Mouse (Mus musculus) bone marrow, adult 2 months (tissue): Measurements from ENCODE around the gene Lysmd1. TPM values are rescaled to one million over a fixed set of nuclear protein-coding genes. Genes with fewer than 3 reads are reported as not detected.
"Not testable (repeated sequence)": the region's sequence is repeated elsewhere in the genome, so short reads cannot be mapped to it uniquely, and the experiment has no call there.

Source experiments
- H3K27ac ChIP-seq: fragments of 200-500 bp; 2 replicates; pipeline ENCODE4 v1.5.1; 2012; ENCODE audit warnings: low read depth, mild to moderate bottlenecking, control low read depth, inconsistent platforms, low read length; ENCODE audit not compliant: control insufficient read depth, poor library complexity, insufficient read depth
- H3K4me1 ChIP-seq: fragments of 200-500 bp; 2 replicates; pipeline ENCODE4 v1.6.1; 2011; ENCODE audit warnings: low read length; ENCODE audit not compliant: control insufficient read depth, insufficient read depth
- H3K4me3 ChIP-seq: fragments of 200-500 bp; replicated peaks from 2 replicates; pipeline ENCODE3; 2011; ENCODE audit warnings: mild to moderate bottlenecking, low read depth, low read length, control low read depth; ENCODE audit not compliant: control insufficient read depth
- CTCF ChIP-seq: fragments of 200-500 bp; IDR thresholded peaks from 2 replicates; pipeline ENCODE4 v1.5.1; 2011; ENCODE audit warnings: low read length, control low read depth; ENCODE audit not compliant: control insufficient read depth, insufficient read depth
- POLR2A ChIP-seq: fragments of 200-500 bp; IDR thresholded peaks from 2 replicates; pipeline ENCODE4 v1.6.1; 2011; ENCODE audit warnings: low read depth, mild to moderate bottlenecking, control low read depth, low read length, borderline replicate concordance; ENCODE audit not compliant: control insufficient read depth
- WGBS: fragments of 180-500 bp; shearing (Covaris S2); methylation state at CpG from one replicate; pipeline ENCODE4 v1.1.7; 2018; 5-methylcytosine and 5-hydroxymethylcytosine counted together
- polyA plus RNA-seq: library from polyadenylated mRNA; stranded (reverse); fragments of >200 nt; gene quantifications from 2 replicates; pipeline ENCODE4 v1.2.4, GENCODE M21; 2011; ENCODE audit warnings: low replicate concordance; ENCODE audit not compliant: missing spikeins, insufficient read depth, insufficient read length

Gene Lysmd1
- 9.4 and 10.9 TPM in 2 replicates for polyA plus RNA-seq

DNA sequence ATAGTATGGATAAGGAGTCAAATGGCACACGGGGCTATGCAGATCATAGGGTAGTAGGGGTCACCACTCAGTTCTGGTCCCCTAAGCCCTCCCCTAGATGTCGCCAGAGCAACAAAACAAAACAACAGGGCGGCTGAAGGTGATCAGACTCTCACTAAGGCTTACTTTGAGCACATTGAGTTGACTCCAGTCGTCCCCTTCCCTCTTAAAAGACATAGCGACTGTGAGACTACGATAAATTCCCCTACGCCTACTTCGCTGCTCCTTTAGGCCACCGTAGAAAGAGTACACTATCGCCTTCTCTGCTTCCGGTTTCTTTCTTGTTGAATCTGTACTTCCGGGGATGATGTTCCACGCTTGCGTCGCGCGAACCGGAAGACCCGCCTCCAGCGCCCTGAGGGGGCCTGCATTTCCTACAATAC lies at the start of gene Lysmd1, which contains the start of gene Scnm1:
Gene Lysmd1, plus strand, starts transcription at position 409 of the 422 bp plus-strand sequence.
Gene Scnm1, minus strand, starts transcription at position 332 of the 422 bp plus-strand sequence.
- Histone ChIP-seq H3K4me3 (peak within 1 kb of the TSS; percentile 75), H3K4me1 (peaks cover 4% of the 10 kb centered on the region), H3K27ac (peak within 1 kb of the TSS; percentile 49; the same call in 1 of the 2 replicates)
- WGBS: under 1% methylated on average over 20 of the region's 20 CpGs
- TF ChIP-seq POLR2A (no peak), CTCF (no peak)

DNA sequence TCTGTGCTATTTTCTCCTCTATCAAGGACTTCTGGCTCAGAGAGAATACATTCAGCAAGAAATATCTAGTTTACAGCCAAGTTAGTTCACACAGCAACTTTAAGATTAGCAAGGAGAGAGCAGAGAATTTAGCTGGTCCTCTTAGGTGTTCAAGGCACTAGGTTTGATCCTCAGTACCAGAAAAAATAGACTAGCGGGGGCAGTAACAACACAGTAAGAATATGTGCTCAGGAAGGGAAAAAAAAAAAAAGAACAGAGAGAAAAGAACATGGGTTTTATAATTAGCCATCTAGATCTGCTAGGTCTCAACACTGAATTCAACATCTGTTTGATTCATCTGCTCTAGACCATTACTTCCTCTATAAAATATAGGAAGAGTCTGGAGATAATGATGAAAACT lies 45.8 kb upstream of the Lysmd1 start:
- TF ChIP-seq CTCF (no peak), POLR2A (no peak)
- Histone ChIP-seq H3K4me1 (no peaks in the 10 kb centered on the region), H3K4me3 (no peak overlapping the region), H3K27ac (no peak overlapping the region)
- WGBS: 97% methylated on average over 1 of the region's 1 CpGs

DNA sequence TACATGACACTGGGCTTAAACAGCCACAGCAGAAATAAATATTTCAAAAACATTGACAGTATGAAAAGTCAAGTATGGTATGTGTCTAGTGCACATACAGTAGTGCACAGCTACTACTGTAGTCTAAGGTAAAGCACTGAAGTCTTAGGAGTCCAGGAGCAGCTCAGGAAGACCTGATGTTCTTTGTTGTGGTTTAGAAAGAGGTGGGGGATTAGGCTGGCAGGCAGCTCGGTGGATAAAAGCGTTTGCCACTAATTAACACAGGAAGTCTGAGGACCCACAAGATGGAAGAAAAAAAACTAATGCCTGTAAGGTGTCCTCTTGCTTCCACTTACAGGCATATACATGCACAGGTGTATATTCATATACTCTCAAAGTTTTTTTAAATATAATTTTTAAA lies 33.0 kb upstream of the Lysmd1 start:
- Histone ChIP-seq H3K27ac (no peak overlapping the region), H3K4me3 (no peak overlapping the region), H3K4me1 (no peaks in the 10 kb centered on the region; the same call in 1 of the 2 replicates)
- TF ChIP-seq POLR2A (no peak), CTCF (no peak)
- WGBS: 9% methylated on average over 2 of the region's 2 CpGs

DNA sequence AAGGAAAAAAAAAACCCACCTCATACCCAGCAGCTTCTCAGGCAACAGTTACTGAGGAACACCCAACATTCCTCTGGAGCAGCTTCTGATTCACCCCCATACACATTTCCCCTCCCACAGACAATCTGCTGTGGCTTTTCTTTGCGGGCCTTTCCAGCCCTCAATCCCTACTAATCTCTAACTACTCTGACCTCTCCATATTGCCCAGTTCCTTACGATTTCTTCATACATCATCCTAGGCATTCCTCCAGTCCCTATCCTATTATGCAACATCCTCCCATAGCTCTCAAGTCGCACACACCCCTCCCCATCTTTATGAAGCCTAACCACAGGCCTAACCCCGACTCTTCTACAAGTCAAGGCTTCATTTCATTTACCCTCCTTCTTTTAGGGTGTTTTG lies 28.8 kb upstream of the Lysmd1 start:
- H3K4me1 ChIP-seq: no peaks in the 10 kb centered on the region; the same call in 1 of the 2 replicates
- H3K4me3 ChIP-seq: peak overlapping the region; percentile 50
- TF ChIP-seq POLR2A (no peak), CTCF (no peak)
- H3K27ac ChIP-seq: no peak overlapping the region
- WGBS: 6% methylated on average over 4 of the region's 4 CpGs

DNA sequence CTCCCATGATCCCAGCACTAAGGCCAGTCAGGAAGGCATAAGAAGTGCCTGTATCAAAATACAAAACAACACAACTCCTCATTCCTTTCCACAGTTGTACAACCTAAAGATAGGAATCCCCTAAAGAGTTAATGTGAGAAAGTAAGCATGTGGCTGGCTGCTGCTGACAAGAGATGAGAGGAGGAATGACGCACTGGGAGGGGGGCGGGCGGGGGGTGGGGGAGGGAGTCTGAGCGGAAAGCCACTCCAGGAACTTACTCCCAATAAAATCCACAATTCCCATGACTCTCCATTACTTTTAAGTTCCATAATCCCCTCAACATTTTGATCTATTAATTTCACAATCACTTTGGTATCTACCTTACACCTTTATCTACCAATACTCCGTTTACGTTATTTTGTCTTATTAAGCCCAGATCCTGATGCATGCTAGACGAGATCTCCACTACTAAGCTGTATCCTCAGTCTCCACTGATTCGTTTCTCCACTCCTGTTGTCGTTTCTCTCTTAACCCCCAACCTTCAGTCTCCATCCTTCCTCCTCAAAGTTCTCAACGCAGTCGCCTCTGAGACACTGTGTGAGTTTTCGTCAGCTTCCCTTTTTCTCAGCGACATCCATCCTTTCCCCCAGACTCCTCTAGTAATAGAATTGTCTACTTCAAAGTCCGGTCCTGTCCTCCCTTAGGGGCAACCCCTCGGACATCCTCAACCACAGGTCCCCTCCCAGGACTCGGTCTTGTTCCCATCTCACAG lies 28.1 kb upstream of the Lysmd1 start:
- WGBS: under 1% methylated on average over 16 of the region's 16 CpGs
- Histone ChIP-seq H3K4me3 (peak overlapping the region; percentile 93), H3K27ac (peak overlapping the region; percentile 83), H3K4me1 (no peaks in the 10 kb centered on the region; the same call in 1 of the 2 replicates)
- TF ChIP-seq CTCF: no peak
- no peak for TF ChIP-seq POLR2A

DNA sequence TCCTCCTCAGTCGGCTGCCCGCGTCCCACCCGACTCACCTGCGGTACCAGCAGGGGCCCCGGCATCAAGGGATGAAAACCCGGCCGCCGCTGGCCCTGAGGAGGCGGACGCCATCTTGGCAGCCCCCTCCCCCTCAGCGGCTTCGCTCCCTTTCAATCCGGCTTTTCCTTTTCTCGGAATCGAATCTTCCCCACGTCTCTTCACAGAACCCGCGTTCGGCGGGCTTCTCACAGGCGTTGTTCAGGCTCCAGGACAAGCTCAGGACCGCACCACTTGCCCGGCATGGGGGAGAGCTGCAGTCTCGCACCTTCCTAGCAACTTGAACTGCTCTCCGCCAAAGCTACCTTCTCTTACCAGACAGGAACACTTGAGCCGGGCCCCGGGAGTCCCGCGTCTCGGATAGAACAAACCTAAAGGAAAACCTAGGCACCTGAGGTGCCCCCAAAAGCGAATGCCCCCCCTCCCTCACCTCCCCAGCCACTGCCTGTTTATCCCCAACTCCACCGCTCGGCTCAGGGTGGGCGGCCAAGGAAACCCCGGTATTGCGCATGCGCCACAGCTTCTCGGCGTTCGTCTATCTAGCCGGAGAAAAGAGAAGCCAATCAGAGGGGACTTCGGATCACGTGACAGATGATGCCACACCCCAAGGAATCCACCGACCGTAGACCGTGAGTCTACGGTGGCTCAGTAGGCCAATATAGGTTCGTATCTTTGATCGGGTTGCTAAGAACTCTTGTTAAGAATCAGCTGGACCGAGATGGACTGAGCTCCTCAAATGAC lies 27.4 kb upstream of the Lysmd1 start, which contains the start of gene Pip5k1a:
Gene Pip5k1a, minus strand, starts transcription at position 593 of the 780 bp plus-strand sequence.
- WGBS: under 1% methylated on average over 51 of the region's 51 CpGs
- Histone ChIP-seq H3K27ac (peak within 1 kb of the TSS; percentile 83), H3K4me1 (no peaks in the 10 kb centered on the region; the same call in 1 of the 2 replicates), H3K4me3 (peak within 1 kb of the TSS; percentile 93)
- TF ChIP-seq CTCF: no peak
- TF ChIP-seq POLR2A: peak; percentile 70; the same call in 1 of the 2 replicates

DNA sequence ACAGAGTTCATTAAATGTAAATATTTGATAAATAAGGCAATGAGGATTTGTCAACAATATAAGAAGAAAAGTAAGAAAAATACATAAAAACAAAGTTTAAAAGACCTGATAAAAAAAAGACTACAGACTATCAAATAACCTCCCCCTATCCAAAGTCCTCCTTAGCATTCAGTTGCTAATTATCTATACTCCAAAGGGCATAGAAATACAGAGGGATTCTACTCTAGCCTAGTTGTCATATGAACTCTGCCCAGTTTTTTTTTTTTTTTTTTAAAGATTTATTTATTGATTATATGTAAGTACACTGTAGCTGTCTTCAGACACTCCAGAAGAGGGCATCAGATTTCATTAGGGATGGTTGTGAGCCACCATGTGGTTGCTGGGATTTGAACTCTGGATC lies 26.6 kb upstream of the Lysmd1 start:
- not testable (repeated sequence) for H3K4me1 ChIP-seq, H3K4me3 ChIP-seq, H3K27ac ChIP-seq

DNA sequence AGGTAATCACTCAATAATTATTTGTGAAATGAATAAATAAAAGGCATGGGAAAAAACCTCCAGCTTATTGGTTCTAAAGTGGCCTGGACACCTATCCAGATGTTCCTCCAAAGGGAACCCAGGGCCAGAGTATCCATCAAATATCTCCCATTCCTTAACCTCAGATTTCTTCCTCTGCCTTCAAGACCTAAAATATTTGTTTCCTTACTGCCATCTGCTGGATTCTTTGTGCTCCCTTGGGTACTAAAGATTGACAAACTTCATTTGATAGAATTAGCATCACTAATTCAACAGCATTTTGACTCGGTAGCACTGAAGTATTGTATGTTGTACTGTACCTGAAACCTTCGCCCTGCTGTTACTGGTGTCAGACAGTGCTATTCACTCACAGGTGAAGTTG lies 26.0 kb upstream of the Lysmd1 start:
- 44% methylated on average over 2 of the region's 2 CpGs for WGBS

More for the DNA sequence above, 26.0 kb upstream of the Lysmd1 start:
- H3K4me1 ChIP-seq: no peaks in the 10 kb centered on the region; the same call in 1 of the 2 replicates
- no peak for TF ChIP-seq CTCF
- no peak for TF ChIP-seq POLR2A
- H3K27ac ChIP-seq: no peak overlapping the region
- no peak overlapping the region for H3K4me3 ChIP-seq
